Mouse (Mus musculus) intestine, embryonic 16.5 days (tissue): ENCODE results near the gene Sccpdh. TPM values are rescaled to one million over a fixed set of nuclear protein-coding genes. Genes with fewer than 3 reads are reported as not detected.
"Not testable (repeated sequence)": the region's sequence is repeated elsewhere in the genome, so short reads cannot be mapped to it uniquely, and the experiment has no call there.

Source experiments
- ATAC-seq: fragments of 200-750 bp; cut with Nextera tagmentation; 2 replicates; pipeline ENCODE4 v1.8.0; 2017; ENCODE audit warnings: moderate TSS enrichment, moderate library complexity
- H3K27ac ChIP-seq: fragments of 300-500 bp; sonication (generic); 2 replicates; pipeline ENCODE4 v1.5.1; 2014; ENCODE audit warnings: mild to moderate bottlenecking, low read length
- H3K27me3 ChIP-seq: fragments of 300-500 bp; sonication (generic); replicated peaks from 2 replicates; pipeline ENCODE4 v1.6.1; 2014; ENCODE audit warnings: low read length, control low read depth, mixed read lengths; ENCODE audit not compliant: control insufficient read depth, insufficient read depth
- H3K36me3 ChIP-seq: fragments of 300-500 bp; sonication (generic); 2 replicates; pipeline ENCODE4 v1.6.1; 2014; ENCODE audit warnings: low read length, control low read depth; ENCODE audit not compliant: control insufficient read depth, insufficient read depth
- H3K4me1 ChIP-seq: fragments of 300-500 bp; sonication (generic); 2 replicates; pipeline ENCODE4 v1.6.1; 2014; ENCODE audit warnings: low read length, control low read depth, mixed read lengths; ENCODE audit not compliant: control insufficient read depth, insufficient read depth
- H3K4me2 ChIP-seq: fragments of 300-500 bp; sonication (generic); 2 replicates; pipeline ENCODE4 v1.6.1; 2014; ENCODE audit warnings: low read depth, low read length, control low read depth
- H3K4me3 ChIP-seq: fragments of 300-500 bp; sonication (generic); 2 replicates; pipeline ENCODE4 v1.5.1; 2014; ENCODE audit warnings: mild to moderate bottlenecking, low read length
- H3K9ac ChIP-seq: fragments of 300-500 bp; sonication (generic); 2 replicates; pipeline ENCODE4 v1.6.1; 2014; ENCODE audit warnings: low read depth, low read length
- H3K9me3 ChIP-seq: fragments of 300-500 bp; sonication (generic); 2 replicates; pipeline ENCODE4 v1.6.1; 2016; ENCODE audit warnings: low read length, control low read depth; ENCODE audit not compliant: control insufficient read depth
- whole genome bisulfite sequencing: fragments of 180-500 bp; shearing (Covaris S2); extraction: QIAGEN DNeasy Blood & Tissue Kit; methylation state at CpG from one replicate; pipeline ENCODE4 v1.1.7; 2014; 5-methylcytosine and 5-hydroxymethylcytosine counted together
- polyA plus RNA-seq: library from polyadenylated mRNA; unstranded; fragments of >200 nt; fragmentation: Nextera tagmentation; extraction: Ambion mirVana; gene quantifications from 2 replicates; pipeline ENCODE4 v1.2.1, GENCODE M21; 2015

Gene Sccpdh
- polyA plus RNA-seq, 1 experiment from 2014 or later = 49.8 TPM

- 51% methylated on average over 4 of the region's 4 CpGs for WGBS
- ATAC-seq = no peak
- Histone ChIP-seq H3K4me3 (no peak overlapping the region), H3K27ac (peak overlapping the region; percentile 40; the same call in 1 of the 2 replicates), H3K36me3 (no peaks in the 10 kb centered on the region), H3K27me3 (no peaks in the 10 kb centered on the region), H3K9ac (no peak overlapping the region), H3K9me3 (no peaks in the 10 kb centered on the region), H3K4me1 (peaks cover 6% of the 10 kb centered on the region), H3K4me2 (no peak overlapping the region)
Observed at GRCm38 (mm10) chr1:179664309-179664930, 3.6 kb upstream of the Sccpdh start.

GRCm38 (mm10) chr1:179666971-179667370 lies 1.0 kb upstream of the Sccpdh start:
- no peak overlapping the region for H3K9ac ChIP-seq
- H3K36me3 ChIP-seq = no peaks in the 10 kb centered on the region
- H3K27ac ChIP-seq = no peak overlapping the region
- no peaks in the 10 kb centered on the region for H3K27me3 ChIP-seq
- H3K9me3 ChIP-seq = no peaks in the 10 kb centered on the region
- no peak overlapping the region for H3K4me2 ChIP-seq
- no peak for ATAC-seq
- H3K4me3 ChIP-seq = no peak overlapping the region
- H3K4me1 ChIP-seq = peaks cover 6% of the 10 kb centered on the region
- WGBS = 74% methylated on average over 2 of the region's 2 CpGs

GRCm38 (mm10) chr1:179667450-179667849 lies 560 bp upstream of the Sccpdh start:
- H3K27me3 ChIP-seq = no peaks in the 10 kb centered on the region
- 0 out of 2 replicates have a peak, but pooled peaks have one; percentile 3 for ATAC-seq
- peak overlapping the region; percentile 80 for H3K4me2 ChIP-seq
- 14% methylated on average over 7 of the region's 7 CpGs for WGBS
- H3K4me3 ChIP-seq = peak overlapping the region; percentile 93
- H3K36me3 ChIP-seq = no peaks in the 10 kb centered on the region
- peak overlapping the region; percentile 91 for H3K9ac ChIP-seq
- H3K9me3 ChIP-seq = no peaks in the 10 kb centered on the region
- H3K4me1 ChIP-seq = peaks cover 6% of the 10 kb centered on the region
- no peak overlapping the region; the same call in 1 of the 2 replicates for H3K27ac ChIP-seq

- H3K9me3 ChIP-seq = no peaks in the 10 kb centered on the region
- H3K27ac ChIP-seq = peak overlapping the region; percentile 70
- H3K36me3 ChIP-seq = no peaks in the 10 kb centered on the region
- no peaks in the 10 kb centered on the region for H3K27me3 ChIP-seq
- WGBS = 18% methylated on average over 12 of the region's 12 CpGs
- peaks cover 6% of the 10 kb centered on the region for H3K4me1 ChIP-seq
- peak overlapping the region; percentile 80 for H3K4me2 ChIP-seq
- ATAC-seq = no peak
- peak overlapping the region; percentile 91 for H3K9ac ChIP-seq
- peak overlapping the region; percentile 93 for H3K4me3 ChIP-seq
Observed at GRCm38 (mm10) chr1:179668836-179669537, 977 bp downstream of the Sccpdh start.

- no peaks in the 10 kb centered on the region for H3K9me3 ChIP-seq
- H3K4me1 ChIP-seq = peaks cover under 1% of the 10 kb centered on the region; the same call in 1 of the 2 replicates
- WGBS = 88% methylated on average over 3 of the region's 3 CpGs
- H3K4me3 ChIP-seq = no peak overlapping the region
- H3K27ac ChIP-seq = no peak overlapping the region
- H3K4me2 ChIP-seq = no peak overlapping the region
- no peak overlapping the region for H3K9ac ChIP-seq
- no peak for ATAC-seq
- no peaks in the 10 kb centered on the region for H3K27me3 ChIP-seq
- 0 out of 2 replicates have a peak, but pooled peaks cover 3% of the 10 kb centered on the region for H3K36me3 ChIP-seq
Observed at GRCm38 (mm10) chr1:179674355-179674754, 6.3 kb downstream of the Sccpdh start.

GRCm38 (mm10) chr1:179677031-179677430 lies 9.0 kb downstream of the Sccpdh start:
- H3K4me3 ChIP-seq = no peak overlapping the region
- H3K9ac ChIP-seq = no peak overlapping the region
- ATAC-seq = no peak
- no peaks in the 10 kb centered on the region for H3K27me3 ChIP-seq
- H3K4me2 ChIP-seq = no peak overlapping the region
- H3K4me1 ChIP-seq = no peaks in the 10 kb centered on the region
- WGBS = 89% methylated on average over 2 of the region's 2 CpGs
- no peaks in the 10 kb centered on the region for H3K9me3 ChIP-seq
- H3K27ac ChIP-seq = no peak overlapping the region
- H3K36me3 ChIP-seq = 0 out of 2 replicates have a peak, but pooled peaks cover 3% of the 10 kb centered on the region

GRCm38 (mm10) chr1:179679326-179679725 lies 11.3 kb downstream of the Sccpdh start:
- no peaks in the 10 kb centered on the region for H3K9me3 ChIP-seq
- H3K4me1 ChIP-seq = no peaks in the 10 kb centered on the region
- no peak overlapping the region for H3K27ac ChIP-seq
- H3K9ac ChIP-seq = no peak overlapping the region
- no peak overlapping the region for H3K4me3 ChIP-seq
- WGBS = 78% methylated on average over 4 of the region's 4 CpGs
- no peak overlapping the region for H3K4me2 ChIP-seq
- H3K36me3 ChIP-seq = 0 out of 2 replicates have a peak, but pooled peaks cover 3% of the 10 kb centered on the region
- ATAC-seq = no peak
- no peaks in the 10 kb centered on the region for H3K27me3 ChIP-seq

GRCm38 (mm10) chr1:179682753-179683152 lies 14.7 kb downstream of the Sccpdh start:
- not testable (repeated sequence) for H3K4me1 ChIP-seq, H3K36me3 ChIP-seq, H3K4me2 ChIP-seq, H3K4me3 ChIP-seq, H3K9ac ChIP-seq, H3K27ac ChIP-seq, H3K27me3 ChIP-seq, H3K9me3 ChIP-seq, ATAC-seq
- 81% methylated on average over 9 of the region's 10 CpGs for WGBS

- Histone ChIP-seq H3K27ac (no peak overlapping the region), H3K27me3 (no peaks in the 10 kb centered on the region), H3K4me1 (no peaks in the 10 kb centered on the region), H3K9me3 (no peaks in the 10 kb centered on the region), H3K9ac (no peak overlapping the region), H3K4me2 (no peak overlapping the region), H3K36me3 (no peaks in the 10 kb centered on the region), H3K4me3 (no peak overlapping the region)
- peak; percentile 62 for ATAC-seq
- 67% methylated on average over 6 of the region's 6 CpGs for WGBS
Observed at GRCm38 (mm10) chr1:179686348-179686747, 18.3 kb downstream of the Sccpdh start.
